Mouse (Mus musculus): ENCODE results near the gene Cobl. TPM values are rescaled to one million over a fixed set of nuclear protein-coding genes. Genes with fewer than 3 reads are reported as not detected.

Gene Cobl
- total RNA-seq, 1 experiment: 36.5 TPM

DNA sequence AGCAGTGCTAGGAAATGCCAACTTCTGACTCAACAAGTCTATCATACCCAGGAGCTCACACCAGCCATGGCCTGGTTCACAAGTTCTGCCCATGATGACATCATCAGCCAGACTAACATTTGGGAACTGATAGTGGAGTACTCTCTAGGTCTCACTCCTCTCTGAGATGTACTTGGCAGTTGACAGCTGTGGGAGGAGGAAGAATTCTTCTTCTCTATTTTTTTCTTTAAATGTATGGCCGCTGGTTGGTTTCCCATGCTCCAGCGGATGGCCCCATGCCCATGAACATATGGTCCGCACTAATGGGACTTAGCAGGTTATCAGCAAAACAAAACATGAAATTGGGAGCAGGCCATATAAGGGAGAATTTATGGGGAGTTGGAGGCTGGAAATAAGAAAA lies 145.4 kb downstream of the Cobl start:
- H3K9me3 ChIP-seq (ENCODE audit: control insufficient read depth, insufficient read depth, low read depth, low read length): no peaks in the 10 kb centered on the region
- TF ChIP-seq MAFK (IDR thresholded peaks at IDR 0.05; ENCODE audit: insufficient read depth, low read depth, low read length): no peak
- no peak for TF ChIP-seq CHD2 (IDR thresholded peaks at IDR 0.05; ENCODE audit: low read depth, low read length)
- TF ChIP-seq ZNF384 (IDR thresholded peaks at IDR 0.05; ENCODE audit: low read depth, low read length): no peak
- no peaks in the 10 kb centered on the region for H3K4me1 ChIP-seq (ENCODE audit: control insufficient read depth in 2 of 2, insufficient read depth in 2 of 2, low read length in 2 of 2, poor library complexity in 1 of 2)
- in situ Hi-C loops (cut with MboI; ENCODE audit: low sequenced_read_pairs in 2 of 2, unreplicated experiment in 2 of 2): no loop called here
- no peak overlapping the region for H3K4me3 ChIP-seq (ENCODE audit: insufficient read depth in 1 of 2, low read depth in 1 of 2, low read length in 2 of 2, poor library complexity in 1 of 2, severe bottlenecking in 1 of 2)
- H3K9ac ChIP-seq (ENCODE audit: insufficient read depth, low read depth, low read length, poor library complexity, severe bottlenecking): no peak overlapping the region
- no peaks in the 10 kb centered on the region for H3K36me3 ChIP-seq (ENCODE audit: control insufficient read depth, insufficient read depth, low read length, poor library complexity, severe bottlenecking)
- no peak for DNase-seq (ENCODE audit: low read depth, low spot score)
- H3K27ac ChIP-seq (ENCODE audit: insufficient read depth, low read depth, low read length, poor library complexity, severe bottlenecking): no peak overlapping the region

DNA sequence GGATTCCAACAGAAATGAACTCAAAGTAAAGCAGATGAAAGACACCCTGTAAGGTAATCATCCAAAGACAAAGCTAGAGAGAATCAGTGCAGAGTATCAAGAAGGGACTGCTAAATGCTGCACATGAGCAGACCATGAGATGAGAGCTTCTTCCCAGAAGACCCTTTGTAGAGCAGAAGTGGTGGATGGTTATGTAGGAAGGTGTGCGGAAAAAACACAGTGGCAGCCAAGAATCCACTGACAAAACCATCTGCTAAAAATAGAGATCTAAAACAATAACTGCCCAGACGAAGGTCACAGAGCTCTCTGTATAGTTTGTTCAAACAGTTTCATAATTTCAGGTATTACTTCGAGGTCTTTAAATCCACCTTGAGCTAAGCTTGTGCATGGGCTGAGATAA lies 149.1 kb downstream of the Cobl start:
- H3K4me3 ChIP-seq (ENCODE audit: insufficient read depth in 1 of 2, low read depth in 1 of 2, low read length in 2 of 2, poor library complexity in 1 of 2, severe bottlenecking in 1 of 2): no peak overlapping the region
- in situ Hi-C loops (cut with MboI; ENCODE audit: low sequenced_read_pairs in 2 of 2, unreplicated experiment in 2 of 2): no loop called here
- no peaks in the 10 kb centered on the region; the same call in 1 of the 2 replicates for H3K36me3 ChIP-seq (ENCODE audit: control insufficient read depth, insufficient read depth, low read length, poor library complexity, severe bottlenecking)
- no peaks in the 10 kb centered on the region for H3K4me1 ChIP-seq (ENCODE audit: control insufficient read depth in 2 of 2, insufficient read depth in 2 of 2, low read length in 2 of 2, poor library complexity in 1 of 2)
- no peak overlapping the region for H3K27ac ChIP-seq (ENCODE audit: insufficient read depth, low read depth, low read length, poor library complexity, severe bottlenecking)
- no peaks in the 10 kb centered on the region for H3K9me3 ChIP-seq (ENCODE audit: control insufficient read depth, insufficient read depth, low read depth, low read length)
- DNase-seq (ENCODE audit: low read depth, low spot score): no peak
- no peak overlapping the region for H3K9ac ChIP-seq (ENCODE audit: insufficient read depth, low read depth, low read length, poor library complexity, severe bottlenecking)
- TF ChIP-seq MAFK (IDR thresholded peaks at IDR 0.05; ENCODE audit: insufficient read depth, low read depth, low read length) (no peak), HCFC1 (IDR thresholded peaks at IDR 0.05; ENCODE audit: borderline replicate concordance, insufficient read depth, low read length) (no peak), CHD2 (IDR thresholded peaks at IDR 0.05; ENCODE audit: low read depth, low read length) (no peak)

- in situ Hi-C loops (cut with MboI; ENCODE audit: low sequenced_read_pairs in 2 of 2, unreplicated experiment in 2 of 2): no loop called here
- Histone ChIP-seq H3K4me3 (ENCODE audit: insufficient read depth in 1 of 2, low read depth in 1 of 2, low read length in 2 of 2, poor library complexity in 1 of 2, severe bottlenecking in 1 of 2) (no peak overlapping the region), H3K9ac (ENCODE audit: insufficient read depth, low read depth, low read length, poor library complexity, severe bottlenecking) (no peak overlapping the region), H3K27ac (ENCODE audit: insufficient read depth, low read depth, low read length, poor library complexity, severe bottlenecking) (no peak overlapping the region), H3K36me3 (ENCODE audit: control insufficient read depth, insufficient read depth, low read length, poor library complexity, severe bottlenecking) (peaks cover 2% of the 10 kb centered on the region; the same call in 1 of the 2 replicates), H3K4me1 (ENCODE audit: control insufficient read depth in 2 of 2, insufficient read depth in 2 of 2, low read length in 2 of 2, poor library complexity in 1 of 2) (no peaks in the 10 kb centered on the region), H3K9me3 (ENCODE audit: control insufficient read depth, insufficient read depth, low read depth, low read length) (no peaks in the 10 kb centered on the region)
- TF ChIP-seq ZC3H11A (IDR thresholded peaks at IDR 0.05; ENCODE audit: borderline replicate concordance, low read depth, low read length): no peak
- TF ChIP-seq ZNF384 (IDR thresholded peaks at IDR 0.05; ENCODE audit: low read depth, low read length): no peak
- TF ChIP-seq CHD2 (IDR thresholded peaks at IDR 0.05; ENCODE audit: low read depth, low read length): no peak
- no peak for TF ChIP-seq HCFC1 (IDR thresholded peaks at IDR 0.05; ENCODE audit: borderline replicate concordance, insufficient read depth, low read length)
- no peak for TF ChIP-seq MAFK (IDR thresholded peaks at IDR 0.05; ENCODE audit: insufficient read depth, low read depth, low read length)
- peak; percentile 12 for DNase-seq (ENCODE audit: low read depth, low spot score)
Measured at GRCm38 (mm10) chr11:12314278-12315043, 150.3 kb downstream of the Cobl start.

DNA sequence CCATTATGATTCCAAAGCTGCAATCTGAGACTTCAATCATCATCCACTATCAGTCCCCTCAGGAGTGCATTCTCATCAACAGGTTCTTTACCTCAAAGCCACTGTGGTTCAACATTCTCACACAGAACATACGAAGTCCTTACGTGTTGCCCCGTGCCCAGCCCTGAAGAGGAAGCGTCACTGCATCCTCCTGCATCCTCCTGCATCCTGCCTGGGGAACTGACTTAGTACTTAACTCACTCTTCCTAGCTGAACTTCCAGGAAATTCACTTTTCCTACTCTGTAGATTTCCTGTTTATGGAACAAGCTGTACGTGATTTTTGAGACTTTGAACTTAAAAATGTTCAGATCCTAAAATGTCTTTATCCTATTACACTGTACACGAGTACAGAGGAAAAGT lies 153.3 kb downstream of the Cobl start:
- H3K4me3 ChIP-seq (ENCODE audit: insufficient read depth in 1 of 2, low read depth in 1 of 2, low read length in 2 of 2, poor library complexity in 1 of 2, severe bottlenecking in 1 of 2): no peak overlapping the region
- TF ChIP-seq CHD2 (IDR thresholded peaks at IDR 0.05; ENCODE audit: low read depth, low read length) (no peak), MAFK (IDR thresholded peaks at IDR 0.05; ENCODE audit: insufficient read depth, low read depth, low read length) (no peak), ZC3H11A (IDR thresholded peaks at IDR 0.05; ENCODE audit: borderline replicate concordance, low read depth, low read length) (no peak)
- H3K27ac ChIP-seq (ENCODE audit: insufficient read depth, low read depth, low read length, poor library complexity, severe bottlenecking): no peak overlapping the region
- in situ Hi-C loops (cut with MboI; ENCODE audit: low sequenced_read_pairs in 2 of 2, unreplicated experiment in 2 of 2): no loop called here
- no peak overlapping the region for H3K9ac ChIP-seq (ENCODE audit: insufficient read depth, low read depth, low read length, poor library complexity, severe bottlenecking)
- no peaks in the 10 kb centered on the region for H3K9me3 ChIP-seq (ENCODE audit: control insufficient read depth, insufficient read depth, low read depth, low read length)
- peaks cover 14% of the 10 kb centered on the region for H3K36me3 ChIP-seq (ENCODE audit: control insufficient read depth, insufficient read depth, low read length, poor library complexity, severe bottlenecking)
- no peaks in the 10 kb centered on the region for H3K4me1 ChIP-seq (ENCODE audit: control insufficient read depth in 2 of 2, insufficient read depth in 2 of 2, low read length in 2 of 2, poor library complexity in 1 of 2)
- DNase-seq (ENCODE audit: low read depth, low spot score): no peak
